Mouse (Mus musculus): ENCODE data around the gene Otud7b.

Gene Otud7b

GRCm38 (mm10) chr3:96104261-96105065 lies at the start of gene Otud7b:
TSS of gene Otud7b (plus strand) at chr3:96104527.
- peak; percentile 58 for ATAC-seq (ENCODE audit: low TSS enrichment)

DNA sequence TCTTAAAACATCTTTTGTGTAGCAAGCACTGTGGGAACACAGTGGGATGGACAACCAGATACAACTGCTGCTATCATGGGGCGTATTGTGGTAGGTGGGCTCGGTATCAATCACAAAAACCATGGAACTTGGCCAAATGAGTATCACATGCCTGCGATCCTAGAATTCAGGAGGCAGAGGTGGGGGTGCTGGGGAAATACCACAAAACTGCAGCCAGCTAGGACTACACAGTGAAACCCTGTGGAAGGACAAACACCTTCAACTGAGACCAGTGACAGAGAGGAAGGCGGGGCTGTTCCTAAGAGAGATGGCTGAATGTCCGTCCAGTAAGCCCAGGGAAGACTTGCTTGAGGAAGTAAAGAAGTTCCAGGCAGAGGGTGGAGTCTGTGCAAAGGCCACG lies 49.0 kb upstream of the Otud7b start:
- no peak for ATAC-seq (ENCODE audit: low TSS enrichment)

GRCm38 (mm10) chr3:96056031-96056430 lies 48.3 kb upstream of the Otud7b start:
- ATAC-seq (ENCODE audit: low TSS enrichment), result no peak

- ATAC-seq (ENCODE audit: low TSS enrichment), result peak; percentile 96
Measured at GRCm38 (mm10) chr3:96057747-96058204, 46.6 kb upstream of the Otud7b start.

- peak; percentile 78 for ATAC-seq (ENCODE audit: low TSS enrichment)
Measured at GRCm38 (mm10) chr3:96058231-96058896, 46.0 kb upstream of the Otud7b start, which contains the start of gene Vps45. TSS of gene Vps45 (minus strand) at chr3:96058466.

DNA sequence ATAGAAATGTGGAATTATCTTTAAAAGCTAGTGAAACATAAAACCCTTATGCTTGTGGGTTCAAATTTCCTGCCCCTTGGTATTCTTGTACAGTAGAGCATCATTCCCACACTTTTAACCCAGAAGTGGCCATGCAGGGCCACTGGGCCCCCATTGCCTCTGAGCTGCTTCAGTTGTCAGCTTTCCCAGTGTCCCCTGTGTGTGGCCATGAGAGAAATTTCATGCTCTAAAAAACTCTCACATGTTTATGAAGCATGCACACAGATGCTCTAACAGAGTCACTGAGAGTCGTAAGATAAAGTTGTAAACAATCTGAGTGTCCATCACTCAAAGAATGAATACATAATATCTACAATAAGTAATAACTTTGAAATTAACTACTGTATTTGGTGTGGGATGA lies 44.2 kb upstream of the Otud7b start:
- no peak for ATAC-seq (ENCODE audit: low TSS enrichment)

- ATAC-seq (ENCODE audit: low TSS enrichment), result no peak
Measured at GRCm38 (mm10) chr3:96063299-96063698, 41.0 kb upstream of the Otud7b start.

DNA sequence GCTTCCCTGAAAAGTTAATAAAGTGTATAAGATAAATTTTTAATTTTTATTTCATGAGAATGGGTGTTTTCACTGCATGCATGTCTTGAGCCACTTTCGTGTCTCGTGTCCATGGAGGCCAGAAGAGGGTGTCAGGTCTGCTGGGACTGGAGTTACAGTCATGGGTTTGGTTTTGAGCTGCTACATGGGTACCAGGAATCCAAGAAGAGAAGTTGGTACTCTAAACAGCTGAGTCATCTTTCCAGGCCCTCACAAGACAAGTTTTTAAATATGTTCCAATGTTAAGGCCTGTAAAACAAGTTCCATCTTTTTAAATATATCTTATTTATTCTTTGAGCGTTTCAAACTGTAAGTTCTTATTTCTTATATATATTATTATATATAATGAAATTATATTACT lies 40.1 kb upstream of the Otud7b start:
- ATAC-seq (ENCODE audit: low TSS enrichment), result no peak

DNA sequence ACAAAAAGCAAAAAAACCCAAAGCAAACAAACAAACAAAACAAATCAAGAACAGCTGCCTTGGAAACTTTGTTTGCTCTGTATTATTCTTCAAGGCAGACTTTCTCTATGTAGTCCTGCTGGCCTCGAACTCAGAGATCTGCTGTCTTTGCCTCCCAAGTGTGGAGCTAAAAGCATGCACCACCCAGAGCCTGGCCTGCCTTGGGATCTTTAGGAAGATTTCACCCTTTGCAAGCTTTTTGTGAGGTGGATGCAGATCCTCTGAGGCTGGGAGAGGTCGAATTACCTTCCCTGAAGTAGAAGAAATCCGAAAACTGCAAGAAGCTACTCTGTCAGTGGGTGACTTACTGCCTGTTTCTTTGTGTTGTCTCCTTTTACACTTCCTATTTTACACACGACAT lies 39.2 kb upstream of the Otud7b start:
- ATAC-seq (ENCODE audit: low TSS enrichment), result no peak

GRCm38 (mm10) chr3:96065754-96066375 lies 38.5 kb upstream of the Otud7b start:
- peak; percentile 96 for ATAC-seq (ENCODE audit: low TSS enrichment)

GRCm38 (mm10) chr3:96066741-96067140 lies 37.6 kb upstream of the Otud7b start:
- ATAC-seq (ENCODE audit: low TSS enrichment), result no peak

DNA sequence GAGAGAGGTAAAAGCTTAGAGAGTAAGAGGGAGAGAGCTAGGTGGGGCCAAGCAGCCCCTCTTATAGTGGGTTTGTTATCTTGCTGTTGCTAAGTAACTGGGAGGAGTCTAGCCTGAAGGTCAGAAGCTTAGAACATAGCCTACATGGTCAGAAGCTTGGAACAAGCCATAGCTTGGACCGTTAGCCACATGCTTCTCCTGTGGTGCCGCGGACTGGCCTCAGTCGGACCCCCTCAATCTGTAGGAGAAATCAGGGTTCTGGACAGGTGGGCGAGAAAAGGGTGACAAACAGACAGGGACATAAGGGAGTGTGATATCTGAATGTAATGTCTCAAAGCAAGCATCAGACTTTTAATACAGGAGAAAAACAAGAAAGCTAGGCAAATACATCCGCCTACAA lies 35.3 kb upstream of the Otud7b start:
- no peak for ATAC-seq (ENCODE audit: low TSS enrichment)

- ATAC-seq (ENCODE audit: low TSS enrichment), result no peak
Measured at GRCm38 (mm10) chr3:96069542-96069941, 34.8 kb upstream of the Otud7b start.

DNA sequence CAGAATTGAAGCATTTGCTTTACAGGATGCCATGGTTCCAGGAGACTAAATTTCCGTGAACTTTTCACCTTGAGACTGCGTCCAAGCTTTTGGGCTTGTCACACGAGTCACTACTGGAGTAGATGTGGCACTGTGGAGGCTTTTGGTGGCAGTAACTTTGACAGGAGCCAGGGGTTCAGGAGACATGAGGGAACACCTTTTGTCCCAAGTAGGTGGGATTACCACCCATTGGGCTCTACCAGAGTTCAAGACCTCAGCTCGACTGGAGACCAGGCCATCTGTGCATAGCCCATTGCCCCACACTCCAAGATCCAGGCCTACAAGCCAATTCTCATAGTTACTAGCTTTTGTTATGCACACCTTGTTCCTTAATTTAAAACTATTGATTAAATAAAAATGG lies 34.1 kb upstream of the Otud7b start:
- ATAC-seq (ENCODE audit: low TSS enrichment), result no peak

DNA sequence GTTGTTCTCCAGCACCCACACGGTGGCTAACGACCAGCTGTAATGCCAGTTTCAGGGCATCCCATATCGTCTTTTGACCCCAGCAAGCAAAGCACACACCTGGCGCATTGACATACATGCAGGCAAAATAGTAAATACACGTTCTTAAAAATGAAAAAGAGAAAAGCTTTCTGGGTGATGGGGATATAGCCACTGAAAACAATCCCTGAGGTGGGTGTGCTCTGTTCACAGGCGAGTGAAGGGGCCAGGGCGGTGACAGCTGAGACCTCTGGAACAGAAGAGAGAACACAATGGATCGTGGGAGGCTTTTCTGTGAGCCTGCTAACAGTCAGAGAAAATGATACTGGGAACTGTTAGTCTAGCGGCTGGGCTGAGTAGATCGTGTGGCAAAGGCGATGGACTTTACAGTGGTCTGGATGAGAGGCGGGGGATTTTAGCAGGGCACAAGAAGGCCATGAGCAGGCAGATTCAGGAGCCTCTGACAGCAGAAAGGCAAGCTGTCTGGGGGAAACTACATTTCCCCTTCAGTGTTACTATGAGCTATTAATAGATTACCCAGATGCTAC lies 31.3 kb upstream of the Otud7b start:
- no peak for ATAC-seq (ENCODE audit: low TSS enrichment)

GRCm38 (mm10) chr3:96078066-96078465 lies 26.3 kb upstream of the Otud7b start:
- no peak for ATAC-seq (ENCODE audit: low TSS enrichment)

GRCm38 (mm10) chr3:96078711-96079110 lies 25.6 kb upstream of the Otud7b start:
- ATAC-seq (ENCODE audit: low TSS enrichment), result no peak

DNA sequence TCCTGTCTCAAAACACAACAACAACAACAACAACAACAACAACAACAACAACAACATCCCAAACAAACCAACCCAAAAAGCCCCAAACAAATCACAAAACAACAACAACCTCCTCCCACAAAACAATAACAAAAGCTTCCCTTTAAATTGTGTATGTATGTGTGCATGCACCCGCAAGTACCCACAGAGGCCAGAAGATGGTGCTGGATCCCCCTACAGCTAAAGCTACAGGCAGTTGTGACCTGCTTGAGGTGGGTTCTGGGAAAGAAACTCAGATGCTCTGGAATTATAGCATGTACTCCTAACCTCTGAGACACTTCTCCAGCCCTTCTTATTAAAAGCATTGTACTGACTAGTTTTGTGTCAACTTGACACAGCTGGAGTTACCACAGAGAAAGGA lies 23.3 kb upstream of the Otud7b start:
- ATAC-seq (ENCODE audit: low TSS enrichment), result no peak

GRCm38 (mm10) chr3:96081650-96082049 lies 22.7 kb upstream of the Otud7b start:
- no peak for ATAC-seq (ENCODE audit: low TSS enrichment)

GRCm38 (mm10) chr3:96082100-96082499 lies 22.2 kb upstream of the Otud7b start:
- no peak for ATAC-seq (ENCODE audit: low TSS enrichment)

DNA sequence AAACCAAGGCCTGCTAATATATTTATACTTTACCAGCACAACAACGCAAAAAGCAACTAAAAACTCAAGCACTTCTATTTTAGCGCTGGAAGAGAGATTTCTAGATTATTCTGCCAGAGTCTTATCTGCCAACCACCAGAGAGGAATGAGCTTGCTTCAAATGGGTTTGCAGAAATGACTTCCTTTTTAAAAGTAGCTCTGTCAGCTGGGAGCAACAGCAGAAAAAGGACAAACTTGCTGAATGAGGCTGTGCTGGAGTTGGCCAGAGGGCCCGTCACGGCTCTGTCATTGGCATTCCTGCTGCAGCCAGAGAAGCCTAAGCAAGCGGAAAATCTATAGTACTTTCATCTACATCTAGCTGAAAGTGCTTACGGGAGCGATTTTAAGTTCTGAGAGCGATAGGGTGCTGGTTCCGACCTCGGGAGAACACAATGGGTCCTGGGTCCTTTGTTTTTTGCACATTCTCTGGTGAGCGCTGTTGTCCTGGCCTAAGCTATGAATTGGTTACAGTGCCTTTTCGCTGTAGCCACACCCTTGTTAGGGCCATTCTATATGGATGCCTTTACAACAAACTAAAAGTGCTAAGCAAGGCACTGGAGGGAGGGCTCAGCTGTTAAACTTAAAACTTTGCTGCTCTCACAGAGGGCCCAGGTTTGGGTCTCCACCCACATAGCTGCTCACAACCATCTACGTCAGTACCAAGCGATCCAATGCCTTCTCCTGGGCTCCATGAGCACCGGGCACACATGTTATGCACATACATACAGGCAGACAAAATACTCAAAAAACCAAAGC lies 21.4 kb upstream of the Otud7b start:
- no peak for ATAC-seq (ENCODE audit: low TSS enrichment)

Measured in frontal cortex, adult (tissue).